ENCODE assay signal across 24 mouse cellular contexts in genomic region chr12:71055537-71055936, GRCm38 (mm10). TPM values are rescaled to one million over a fixed set of nuclear protein-coding genes. Genes with fewer than 3 reads are reported as not detected.
DNase-seq lines count a peak whose midpoint lies in the region; ATAC-seq and TF ChIP-seq lines count a peak whose summit lies in the region.
"Had no signal": no experiment of that assay in that cellular context is flagged by ENCODE, and none has a peak within 500 bp of the region (broad histone marks: within the 10 kb centered on the region; RNA-seq: fewer than 3 reads in every experiment).

No protein-coding gene starts in this region.

- no peak for DNase-seq in layer of hippocampus, adult 2 months (ENCODE audit: low spot score in 2 of 2)
- no peak for DNase-seq in layer of hippocampus, adult 9-10 months (ENCODE audit: low spot score)
- DNase-seq in gastrocnemius, postnatal 25 days = no peak
- DNase-seq: adrenal gland, adult 8-10 months; adrenal gland, postnatal 36 days; cerebellum, postnatal 10 days; heart, postnatal 10 days; kidney, adult 18-20 months had no signal

- H3K27ac ChIP-seq in layer of hippocampus, adult 2 months = peak overlapping the region; percentile 24; the same call in 1 of the 2 replicates
- H3K27ac ChIP-seq: embryonic facial prominence, embryonic 12.5 days; forebrain, embryonic 15.5 days; hindbrain, embryonic 10.5 days had no signal

- no peak for TF ChIP-seq CTCF in layer of hippocampus, adult 2 months (conservative IDR thresholded peaks at IDR 0.05)

- no peak overlapping the region for H3K4me3 ChIP-seq in layer of hippocampus, adult 2 months
- H3K4me3 ChIP-seq: embryonic facial prominence, embryonic 12.5 days; forebrain, embryonic 15.5 days; hindbrain, embryonic 10.5 days had no signal

- peak; percentile 46 for ATAC-seq in common myeloid progenitor, adult 5-6 weeks (replicated peaks; ENCODE audit: low read depth, poor library complexity, severe bottlenecking)
- ATAC-seq in megakaryocyte progenitor cell, adult 5-6 weeks (replicated peaks; ENCODE audit: poor library complexity) = peak; percentile 49
- ATAC-seq in CD4-positive, CD25-positive, alpha-beta regulatory T cell, adult 4 months = no peak
- ATAC-seq: forebrain, embryonic 15.5 days; hindbrain, embryonic 16.5 days; inflammation-experienced regulatory T-cells, adult 6 months had no signal

RNA-seq across cellular contexts. Expression of gene Arid4a, which starts 39.7 kb away (rescaled TPM):
- total RNA-seq in layer of hippocampus, adult 2 months (2021) = 10 to 100 TPM; 37.3 to 40.2 TPM
- 53.1 and 62.7 TPM in 2 replicates for total RNA-seq in common myeloid progenitor, adult 5-6 weeks (2017)
- total RNA-seq in megakaryocyte progenitor cell, adult 5-6 weeks (2015) = 25.8 and 26.6 TPM in 2 replicates
- 36.6 and 47.5 TPM in 2 replicates for total RNA-seq in megakaryocyte progenitor cell, adult 5-6 weeks (2017)
- 100 to 1,000 TPM; 104 to 130 TPM for polyA plus RNA-seq in CD4-positive, CD25-positive, alpha-beta regulatory T cell, adult 4 months (2017; shearing (Covaris generic))
- total RNA-seq in gastrocnemius, postnatal 25 days (2021) = 1 to 10 TPM; 7.8 to 8.1 TPM

RNA-seq across cellular contexts. Expression of gene Tomm20l, which starts 55.7 kb away (rescaled TPM):
- total RNA-seq in layer of hippocampus, adult 2 months (2021) = not detected
- total RNA-seq in common myeloid progenitor, adult 5-6 weeks (2017) = not detected in 2 replicates
- total RNA-seq in megakaryocyte progenitor cell, adult 5-6 weeks (2015) = not detected in 2 replicates
- not detected in 2 replicates for total RNA-seq in megakaryocyte progenitor cell, adult 5-6 weeks (2017)
- polyA plus RNA-seq in CD4-positive, CD25-positive, alpha-beta regulatory T cell, adult 4 months (2017; shearing (Covaris generic)) = not detected
- total RNA-seq in gastrocnemius, postnatal 25 days (2021) = not detected
- total RNA-seq: CH12.LX; gastrocnemius, adult 8-10 months; gastrocnemius, postnatal 4 days had no signal
- polyA plus RNA-seq: C2C12; cerebellum, adult 2 months; cortical plate, adult 2 months; embryonic facial prominence, embryonic 12.5 days; forebrain, embryonic 11.5 days; forebrain, embryonic 15.5 days; heart, embryonic 14.5 days; hindbrain, embryonic 10.5 days; hindbrain, embryonic 16.5 days; inflammation-experienced regulatory T-cells, adult 6 months had no signal
